Comparison of ENCODE assay signal across 13 mouse cellular contexts in genomic region chr15:18052219-18053030, GRCm38 (mm10).
DNase-seq lines count a peak whose midpoint lies in the region; ATAC-seq and TF ChIP-seq lines count a peak whose summit lies in the region.
"Had no signal": no experiment of that assay in that cellular context is flagged by ENCODE, and none has a peak within 500 bp of the region (broad histone marks: within the 10 kb centered on the region; RNA-seq: fewer than 3 reads in every experiment).

No protein-coding gene starts in this region.

- no peak for TF ChIP-seq CTCF in stomach, postnatal 0 days (IDR thresholded peaks at IDR 0.05; ENCODE audit: low read depth)

- H3K36me3 ChIP-seq in embryonic facial prominence, embryonic 14.5 days (ENCODE audit: control insufficient read depth, insufficient read depth, low read length), result no peaks in the 10 kb centered on the region
- H3K36me3 ChIP-seq in embryonic facial prominence, embryonic 10.5 days (replicated peaks), result no peaks in the 10 kb centered on the region
- no peaks in the 10 kb centered on the region for H3K36me3 ChIP-seq in forebrain, embryonic 12.5 days (replicated peaks)
- H3K36me3 ChIP-seq in hindbrain, embryonic 16.5 days (ENCODE audit: control insufficient read depth, insufficient read depth, low read length), result no peaks in the 10 kb centered on the region
- no peaks in the 10 kb centered on the region for H3K36me3 ChIP-seq in stomach, postnatal 0 days (ENCODE audit: control insufficient read depth, insufficient read depth, low read length)
- H3K36me3 ChIP-seq: embryonic facial prominence, embryonic 15.5 days; G1E; limb, embryonic 15.5 days had no signal

- H3K27me3 ChIP-seq in embryonic facial prominence, embryonic 14.5 days (replicated peaks; ENCODE audit: control insufficient read depth, insufficient read depth, low read length), result no peaks in the 10 kb centered on the region
- no peaks in the 10 kb centered on the region for H3K27me3 ChIP-seq in embryonic facial prominence, embryonic 10.5 days (replicated peaks; ENCODE audit: low read depth, poor library complexity, severe bottlenecking)
- H3K27me3 ChIP-seq in forebrain, embryonic 12.5 days, result no peaks in the 10 kb centered on the region
- H3K27me3 ChIP-seq in hindbrain, embryonic 16.5 days (replicated peaks; ENCODE audit: control insufficient read depth, insufficient read depth, low read length), result no peaks in the 10 kb centered on the region
- H3K27me3 ChIP-seq in stomach, postnatal 0 days (ENCODE audit: control insufficient read depth, insufficient read depth, low read length), result no peaks in the 10 kb centered on the region
- H3K27me3 ChIP-seq: embryonic facial prominence, embryonic 15.5 days; limb, embryonic 15.5 days had no signal

- no peak for ATAC-seq in embryonic facial prominence, embryonic 14.5 days (ENCODE audit: low read depth)
- peak; percentile 72; the same call in 1 of the 2 replicates for ATAC-seq in forebrain, embryonic 12.5 days (ENCODE audit: low FRiP score)
- ATAC-seq in hindbrain, embryonic 16.5 days, result peak; percentile 96
- ATAC-seq in stomach, postnatal 0 days (ENCODE audit: low FRiP score, low TSS enrichment), result no peak

- no peaks in the 10 kb centered on the region for H3K9me3 ChIP-seq in embryonic facial prominence, embryonic 14.5 days (ENCODE audit: control insufficient read depth, low read length)
- no peaks in the 10 kb centered on the region for H3K9me3 ChIP-seq in embryonic facial prominence, embryonic 10.5 days
- no peaks in the 10 kb centered on the region for H3K9me3 ChIP-seq in forebrain, embryonic 12.5 days
- no peaks in the 10 kb centered on the region for H3K9me3 ChIP-seq in hindbrain, embryonic 16.5 days (ENCODE audit: control insufficient read depth, low read length)
- no peaks in the 10 kb centered on the region for H3K9me3 ChIP-seq in stomach, postnatal 0 days (ENCODE audit: control insufficient read depth, low read length)
- H3K9me3 ChIP-seq: embryonic facial prominence, embryonic 15.5 days; G1E; limb, embryonic 15.5 days had no signal

- H3K27ac ChIP-seq in embryonic facial prominence, embryonic 14.5 days (replicated peaks; ENCODE audit: low read depth, low read length), result no peak overlapping the region
- no peak overlapping the region for H3K27ac ChIP-seq in embryonic facial prominence, embryonic 10.5 days (replicated peaks)
- no peak overlapping the region for H3K27ac ChIP-seq in forebrain, embryonic 12.5 days
- H3K27ac ChIP-seq in hindbrain, embryonic 16.5 days (ENCODE audit: low read depth, low read length), result no peak overlapping the region
- no peak overlapping the region for H3K27ac ChIP-seq in stomach, postnatal 0 days (replicated peaks)
- H3K27ac ChIP-seq: embryonic facial prominence, embryonic 15.5 days; limb, embryonic 15.5 days had no signal

- DNase-seq in embryonic facial prominence, embryonic 14.5 days (ENCODE audit: low spot score), result peak; percentile 32
- DNase-seq in embryonic facial prominence, embryonic 10.5 days (ENCODE audit: low spot score), result no peak
- DNase-seq in retina, embryonic 14.5 days (ENCODE audit: low spot score), result peak; percentile 84
- no peak for DNase-seq in heart, adult 8-10 months (ENCODE audit: low spot score)
- DNase-seq in spleen, postnatal 14 days (ENCODE audit: low spot score in 2 of 2), result no peak
- no peak for DNase-seq in stomach, postnatal 0 days (ENCODE audit: low spot score)
- DNase-seq: B cell, adult 2 months; kidney, postnatal 14 days had no signal

- H3K4me2 ChIP-seq in embryonic facial prominence, embryonic 14.5 days (ENCODE audit: low read depth, low read length), result no peak overlapping the region
- H3K4me2 ChIP-seq in forebrain, embryonic 12.5 days, result no peak overlapping the region
- H3K4me2 ChIP-seq in hindbrain, embryonic 16.5 days (ENCODE audit: low read length), result no peak overlapping the region
- no peak overlapping the region for H3K4me2 ChIP-seq in stomach, postnatal 0 days (replicated peaks; ENCODE audit: low read depth)
- H3K4me2 ChIP-seq: embryonic facial prominence, embryonic 15.5 days; limb, embryonic 15.5 days had no signal

- no peak for TF ChIP-seq EP300 in stomach, postnatal 0 days (optimal IDR thresholded peaks at IDR 0.05)

- 55% methylated on average over 3 of the region's 3 CpGs for WGBS in embryonic facial prominence, embryonic 14.5 days
- 62% methylated on average over 3 of the region's 3 CpGs for WGBS in embryonic facial prominence, embryonic 10.5 days
- WGBS in forebrain, embryonic 12.5 days, result 13% methylated on average over 3 of the region's 3 CpGs
- WGBS in hindbrain, embryonic 16.5 days, result 23% methylated on average over 3 of the region's 3 CpGs
- 61% methylated on average over 3 of the region's 3 CpGs for WGBS in stomach, postnatal 0 days

- no peak overlapping the region for H3K4me3 ChIP-seq in embryonic facial prominence, embryonic 14.5 days (ENCODE audit: low read depth, low read length)
- H3K4me3 ChIP-seq in embryonic facial prominence, embryonic 10.5 days, result no peak overlapping the region
- no peak overlapping the region for H3K4me3 ChIP-seq in forebrain, embryonic 12.5 days (replicated peaks)
- no peak overlapping the region for H3K4me3 ChIP-seq in hindbrain, embryonic 16.5 days (ENCODE audit: low read length)
- H3K4me3 ChIP-seq in stomach, postnatal 0 days (ENCODE audit: low read depth, low read length), result no peak overlapping the region
- H3K4me3 ChIP-seq: embryonic facial prominence, embryonic 15.5 days; limb, embryonic 15.5 days had no signal

- H3K9ac ChIP-seq in embryonic facial prominence, embryonic 14.5 days (ENCODE audit: low read depth, low read length), result no peak overlapping the region
- no peak overlapping the region for H3K9ac ChIP-seq in forebrain, embryonic 12.5 days
- H3K9ac ChIP-seq in hindbrain, embryonic 16.5 days (ENCODE audit: low read depth, low read length), result no peak overlapping the region
- H3K9ac ChIP-seq in stomach, postnatal 0 days (ENCODE audit: low read length), result no peak overlapping the region
- H3K9ac ChIP-seq: embryonic facial prominence, embryonic 15.5 days; limb, embryonic 15.5 days had no signal

- H3K4me1 ChIP-seq in embryonic facial prominence, embryonic 14.5 days (ENCODE audit: control insufficient read depth, insufficient read depth, low read length), result no peaks in the 10 kb centered on the region
- H3K4me1 ChIP-seq in embryonic facial prominence, embryonic 10.5 days, result no peaks in the 10 kb centered on the region
- H3K4me1 ChIP-seq in forebrain, embryonic 12.5 days, result peaks cover 4% of the 10 kb centered on the region; the same call in 1 of the 2 replicates
- H3K4me1 ChIP-seq in hindbrain, embryonic 16.5 days (ENCODE audit: control insufficient read depth, insufficient read depth, low read depth, low read length), result no peaks in the 10 kb centered on the region
- no peaks in the 10 kb centered on the region for H3K4me1 ChIP-seq in stomach, postnatal 0 days (replicated peaks; ENCODE audit: control insufficient read depth, insufficient read depth)
- H3K4me1 ChIP-seq: embryonic facial prominence, embryonic 15.5 days; limb, embryonic 15.5 days had no signal

Comparison
In these comparisons a context has a peak if more than half of its experiments do, and no peak if none do; other contexts are left out.
1. DNase-seq: peak in embryonic facial prominence, embryonic 14.5 days (single experiment) and retina, embryonic 14.5 days (single experiment); none in embryonic facial prominence, embryonic 10.5 days (single experiment), heart, adult 8-10 months (single experiment), spleen, postnatal 14 days (0 of 2) and stomach, postnatal 0 days (single experiment).
2. ATAC-seq: peak in forebrain, embryonic 12.5 days (single experiment) and hindbrain, embryonic 16.5 days (single experiment); none in embryonic facial prominence, embryonic 14.5 days (single experiment) and stomach, postnatal 0 days (single experiment).